Mouse (Mus musculus) heart, adult 2 months (tissue): ENCODE measurements at regions not wholly inside any gene's neighbourhood (a gene's known extent, or its start where the extent isn't known, plus 50 kb on each side); places are given as distances from the start of the nearest gene placed in this dataset.

Experiments
- DNase-seq, 2 experiments: peaks; one replicate each; pipeline ENCODE4 v3.0.0; 2021
- H3K27ac ChIP-seq: fragments of 200-600 bp; 2 replicates; pipeline ENCODE4 v1.8.1; 2022
- H3K27me3 ChIP-seq: fragments of 200-500 bp; 2 replicates; pipeline ENCODE4 v1.6.1; 2012; ENCODE audit warnings: mild to moderate bottlenecking, low read length, inconsistent platforms, mixed read lengths; ENCODE audit not compliant: control insufficient read depth, insufficient read depth
- H3K36me3 ChIP-seq: fragments of 200-500 bp; 2 replicates; pipeline ENCODE4 v1.6.1; 2012; ENCODE audit warnings: low read length, inconsistent platforms; ENCODE audit not compliant: control insufficient read depth, insufficient read depth
- H3K4me1 ChIP-seq: fragments of 200-500 bp; 2 replicates; pipeline ENCODE4 v1.6.1; 2011; ENCODE audit warnings: low read length; ENCODE audit not compliant: control insufficient read depth, insufficient read depth
- H3K4me3 ChIP-seq: fragments of 200-600 bp; 2 replicates; pipeline ENCODE4 v1.8.1; 2022
- H3K79me2 ChIP-seq: fragments of 200-500 bp; replicated peaks from 2 replicates; pipeline ENCODE4 v1.6.1; 2012; ENCODE audit warnings: mild to moderate bottlenecking, inconsistent platforms, low read length, moderate library complexity, mixed read lengths; ENCODE audit not compliant: control insufficient read depth, insufficient read depth
- H3K9ac ChIP-seq: fragments of 200-500 bp; 2 replicates; pipeline ENCODE4 v1.6.1; 2012; ENCODE audit warnings: low read depth, mild to moderate bottlenecking, control low read depth, inconsistent platforms, low read length, mixed read lengths
- CTCF ChIP-seq: fragments of 200-600 bp; IDR thresholded peaks from 2 replicates; pipeline ENCODE4 v1.8.1; 2022; ENCODE audit warnings: antibody characterized with exemption, mild to moderate bottlenecking, moderate library complexity
- EP300 ChIP-seq: fragments of 200-500 bp; IDR thresholded peaks from 2 replicates; pipeline ENCODE4 v1.6.1; 2011; ENCODE audit warnings: low read depth, low read length, control low read depth; ENCODE audit not compliant: insufficient read depth
- POLR2A ChIP-seq: fragments of 200-500 bp; IDR thresholded peaks from 2 replicates; pipeline ENCODE4 v1.6.1; 2011; ENCODE audit warnings: mild to moderate bottlenecking, low read depth, low read length, control low read depth; ENCODE audit not compliant: insufficient read depth
- WGBS: fragments of 180-500 bp; shearing (Covaris S2); methylation state at CpG from one replicate; pipeline ENCODE4 v1.1.7; 2018; 5-methylcytosine and 5-hydroxymethylcytosine counted together
- intact Hi-C: fragments of 180-260 bp; cut with DNase I; formaldehyde crosslinking; loops from one replicate; pipeline ENCODE4 v1.15.1; 2025

- no peaks in the 10 kb centered on the region for H3K27me3 ChIP-seq
- H3K27ac ChIP-seq: no peak overlapping the region
- no peaks in the 10 kb centered on the region for H3K4me1 ChIP-seq
- intact Hi-C loops: no loop called here
- WGBS: 22% methylated on average over 10 of the region's 10 CpGs
- DNase-seq: peak; percentile 18 to 37
- no peaks in the 10 kb centered on the region for H3K36me3 ChIP-seq
- no peak for TF ChIP-seq EP300
- TF ChIP-seq CTCF: no peak
- TF ChIP-seq POLR2A: no peak
- no peak overlapping the region for H3K4me3 ChIP-seq
- H3K79me2 ChIP-seq: no peaks in the 10 kb centered on the region
- H3K9ac ChIP-seq: no peak overlapping the region
Observed at GRCm38 (mm10) chr1:76450539-76451214, 904.6 kb downstream of the Slc4a3 start.

- 85% methylated on average over 7 of the region's 7 CpGs for WGBS
- no peaks in the 10 kb centered on the region for H3K4me1 ChIP-seq
- TF ChIP-seq CTCF: no peak
- no peak for TF ChIP-seq POLR2A
- TF ChIP-seq EP300: no peak
- no peak overlapping the region for H3K4me3 ChIP-seq
- no peak overlapping the region for H3K27ac ChIP-seq
- no peaks in the 10 kb centered on the region for H3K36me3 ChIP-seq
- intact Hi-C loops: no loop called here
- H3K9ac ChIP-seq: no peak overlapping the region
- no peak for DNase-seq
- no peaks in the 10 kb centered on the region for H3K27me3 ChIP-seq
- no peaks in the 10 kb centered on the region for H3K79me2 ChIP-seq
Observed at GRCm38 (mm10) chr1:76453160-76453710, 907.2 kb downstream of the Slc4a3 start.

- Histone ChIP-seq H3K9ac (no peak overlapping the region), H3K36me3 (no peaks in the 10 kb centered on the region), H3K4me1 (no peaks in the 10 kb centered on the region), H3K4me3 (no peak overlapping the region), H3K79me2 (no peaks in the 10 kb centered on the region), H3K27ac (no peak overlapping the region), H3K27me3 (no peaks in the 10 kb centered on the region)
- TF ChIP-seq EP300: no peak
- no peak for TF ChIP-seq POLR2A
- TF ChIP-seq CTCF: no peak
- DNase-seq: no peak
- 60% methylated on average over 2 of the region's 2 CpGs for WGBS
- intact Hi-C loops: no loop called here
Observed at GRCm38 (mm10) chr1:76466562-76466961, 920.5 kb downstream of the Slc4a3 start.

- intact Hi-C loops: no loop called here
- DNase-seq: no peak
- Histone ChIP-seq H3K27ac (no peak overlapping the region), H3K36me3 (no peaks in the 10 kb centered on the region), H3K4me1 (no peaks in the 10 kb centered on the region), H3K9ac (no peak overlapping the region), H3K27me3 (no peaks in the 10 kb centered on the region), H3K79me2 (no peaks in the 10 kb centered on the region), H3K4me3 (no peak overlapping the region)
- WGBS: 88% methylated on average over 4 of the region's 4 CpGs
- no peak for TF ChIP-seq EP300
- TF ChIP-seq CTCF: no peak
- TF ChIP-seq POLR2A: no peak
Observed at GRCm38 (mm10) chr1:76484193-76484592, 938.1 kb downstream of the Slc4a3 start.

GRCm38 (mm10) chr1:76487481-76487880 is 941.4 kb downstream of the Slc4a3 start:
- no peak for TF ChIP-seq EP300
- TF ChIP-seq CTCF: no peak
- no peak for TF ChIP-seq POLR2A
- Histone ChIP-seq H3K4me1 (peaks cover 1% of the 10 kb centered on the region), H3K9ac (no peak overlapping the region), H3K79me2 (no peaks in the 10 kb centered on the region), H3K27me3 (no peaks in the 10 kb centered on the region), H3K36me3 (no peaks in the 10 kb centered on the region), H3K4me3 (no peak overlapping the region), H3K27ac (no peak overlapping the region)
- intact Hi-C loops: no loop called here
- 90% methylated on average over 4 of the region's 4 CpGs for WGBS
- no peak for DNase-seq

GRCm38 (mm10) chr1:76489681-76490492 is 943.8 kb downstream of the Slc4a3 start:
- Histone ChIP-seq H3K27me3 (no peaks in the 10 kb centered on the region), H3K4me1 (peaks cover 1% of the 10 kb centered on the region), H3K27ac (no peak overlapping the region), H3K79me2 (no peaks in the 10 kb centered on the region), H3K36me3 (no peaks in the 10 kb centered on the region), H3K4me3 (no peak overlapping the region), H3K9ac (no peak overlapping the region)
- 48% methylated on average over 12 of the region's 12 CpGs for WGBS
- intact Hi-C loops: no loop called here
- TF ChIP-seq POLR2A: no peak
- no peak for TF ChIP-seq EP300
- peak; percentile 18 for TF ChIP-seq CTCF
- peak in 1 of 2 experiments; percentile 9 for DNase-seq
